Mouse (Mus musculus): ENCODE measurements at regions not wholly inside any gene's neighbourhood (a gene's known extent, or its start where the extent isn't known, plus 50 kb on each side); places are given as distances from the start of the nearest gene placed in this dataset.

DNA sequence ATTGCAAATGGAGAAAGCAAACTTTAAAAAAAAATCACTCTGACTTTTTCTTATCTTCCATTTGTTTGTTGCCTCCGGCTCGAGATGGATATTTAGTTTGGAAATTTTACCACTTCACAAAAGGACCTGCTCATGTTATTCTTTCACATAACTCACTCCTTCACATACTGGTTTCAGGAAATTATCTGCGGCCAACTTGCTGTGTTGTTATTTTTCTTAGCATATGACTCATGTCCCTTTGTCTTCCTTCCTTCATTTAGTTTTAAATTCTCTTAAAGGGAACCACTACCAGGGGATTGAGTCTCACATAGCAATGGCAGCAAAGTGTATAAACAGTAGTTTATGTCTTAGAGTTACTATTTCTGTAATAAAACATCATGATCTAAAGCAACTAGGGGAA lies 217.8 kb downstream of the Ahr start:
- DNase-seq (ENCODE audit: low spot score in 2 of 2), result no peak

DNA sequence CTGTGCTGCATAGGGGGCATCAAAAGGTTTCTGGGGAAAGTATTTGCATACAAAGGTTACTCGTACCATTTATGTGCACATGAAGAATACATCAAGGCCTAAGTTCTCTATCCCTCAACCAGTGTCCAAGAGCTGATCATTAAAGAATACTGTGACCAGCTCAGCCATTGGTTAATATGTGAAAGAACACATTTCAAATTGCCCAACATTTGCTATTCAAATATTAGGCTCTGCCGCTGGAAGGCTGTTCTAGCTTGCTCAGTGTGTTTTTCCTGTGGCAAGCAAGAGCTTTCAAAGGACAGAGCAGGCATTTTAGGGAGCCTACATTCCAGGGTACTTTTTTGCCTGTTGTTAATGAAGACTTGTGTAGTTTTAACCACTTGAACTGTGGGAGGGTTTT lies 220.8 kb downstream of the Ahr start:
- no peak for DNase-seq (ENCODE audit: low spot score in 2 of 2)

DNA sequence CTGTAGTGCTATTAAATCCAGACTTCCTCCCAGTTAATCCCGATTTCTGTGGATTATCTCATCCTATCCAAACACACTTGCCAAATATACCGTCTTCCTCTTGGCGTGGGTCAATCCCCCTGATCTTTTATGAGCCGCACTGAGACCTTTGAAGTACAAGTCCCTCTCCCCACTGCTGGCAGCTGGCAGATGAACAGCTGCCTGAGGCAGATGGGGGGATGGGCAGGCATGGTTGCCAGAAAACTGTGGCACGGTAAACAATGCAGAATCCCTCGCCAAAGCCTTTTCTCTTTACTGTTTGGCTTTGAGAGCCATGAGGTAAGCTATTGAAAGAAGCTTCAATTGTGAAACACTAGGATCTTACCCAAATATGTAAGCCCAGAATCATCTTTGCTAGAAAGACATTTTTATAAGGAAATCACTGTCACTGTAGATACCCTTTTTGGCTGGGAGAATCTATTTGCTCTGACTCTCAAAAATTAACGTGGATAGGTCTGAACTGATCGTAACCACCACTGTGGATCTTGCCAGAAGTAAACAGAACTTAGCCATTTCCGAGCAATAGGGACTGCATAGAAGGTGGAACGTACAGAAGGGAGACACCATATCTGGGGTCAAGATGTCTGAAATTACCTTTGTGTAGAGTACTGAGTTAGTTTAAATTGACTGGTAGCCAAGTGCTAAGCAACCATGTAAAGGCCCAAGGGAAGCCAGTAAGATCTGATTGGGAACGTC lies 221.5 kb downstream of the Ahr start:
- no peak for DNase-seq (ENCODE audit: low spot score in 2 of 2)

DNA sequence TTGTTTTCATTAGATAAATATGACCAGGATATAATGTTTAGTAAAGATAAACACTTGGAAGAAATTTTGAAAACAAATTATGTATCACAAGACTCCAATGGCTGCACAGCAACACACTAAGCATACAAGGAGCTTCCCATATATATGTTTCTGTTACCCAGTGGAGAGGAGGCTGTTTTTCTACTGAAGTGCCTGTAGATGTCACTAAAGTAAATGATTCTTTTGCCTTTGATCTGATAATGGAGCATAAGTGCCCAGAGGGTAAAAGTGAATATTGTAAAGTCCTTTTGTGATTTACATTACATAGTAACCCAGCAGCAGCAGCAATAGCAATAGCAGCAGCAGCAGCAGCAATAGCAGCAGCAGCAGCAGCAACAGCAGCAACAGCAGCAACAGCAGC lies 226.3 kb downstream of the Ahr start:
- DNase-seq (ENCODE audit: low spot score in 2 of 2), result no peak

DNA sequence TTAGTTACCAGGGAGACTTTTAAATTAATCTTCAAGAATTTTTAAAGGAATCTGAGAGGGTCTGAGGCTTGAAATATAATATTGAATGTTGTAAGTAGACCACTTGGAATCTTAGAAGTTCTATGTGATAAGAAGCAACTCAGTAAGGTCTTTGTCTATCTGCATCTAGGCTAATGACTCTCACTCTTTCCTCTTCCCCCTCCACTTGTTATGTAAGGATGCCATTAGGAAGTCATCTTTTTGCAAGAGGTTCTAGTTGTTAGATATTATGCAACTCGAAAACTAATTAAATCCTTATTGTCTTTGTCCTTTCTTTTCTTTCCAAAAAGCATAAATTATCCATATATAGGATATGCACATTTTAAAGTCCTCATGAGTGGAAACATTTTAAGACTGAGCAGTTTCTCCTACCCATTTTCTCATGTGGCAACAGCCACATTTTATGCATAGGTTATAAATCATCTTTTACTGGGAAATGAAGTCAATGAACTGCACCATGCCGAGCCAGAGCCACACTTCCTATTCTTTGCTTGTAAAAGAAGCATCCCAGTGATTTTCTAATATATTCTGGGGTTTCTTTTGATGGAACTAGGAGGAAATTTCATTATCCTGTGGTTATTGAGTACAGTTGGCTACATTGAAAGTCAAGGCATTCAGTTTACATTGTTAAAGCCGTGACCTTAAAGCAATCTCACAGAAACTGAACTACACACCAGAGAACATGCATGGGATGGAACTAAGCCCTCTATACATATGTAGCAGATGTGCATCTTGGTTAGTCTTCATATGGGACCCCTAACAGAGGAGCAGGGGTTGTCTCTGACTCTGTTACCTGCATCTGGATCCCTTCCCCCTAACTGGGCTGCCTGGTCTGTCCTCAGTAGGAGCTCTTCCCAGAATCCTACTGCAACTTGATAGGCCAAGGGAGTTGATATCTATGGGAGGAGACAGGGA lies 230.8 kb downstream of the Ahr start:
- DNase-seq (ENCODE audit: low spot score in 2 of 2), result no peak

DNA sequence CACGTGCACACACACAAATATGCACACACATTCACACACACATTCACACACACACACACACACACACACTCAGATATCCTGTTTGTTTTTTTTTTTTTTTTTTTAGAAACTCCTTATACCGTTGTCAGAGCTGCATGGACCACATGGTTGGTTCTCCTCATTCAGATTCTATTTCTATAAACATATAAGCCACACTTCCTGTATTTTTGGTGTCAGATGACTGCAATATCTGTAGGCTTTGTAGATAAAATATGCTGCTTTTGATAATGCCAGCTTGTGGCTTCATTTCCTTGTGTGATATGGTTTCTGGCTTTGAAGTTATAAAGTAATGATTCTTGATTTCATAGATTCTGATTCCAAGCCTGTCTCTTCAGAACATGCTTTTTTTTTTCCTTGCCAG lies 231.7 kb downstream of the Ahr start:
- DNase-seq (ENCODE audit: low spot score in 2 of 2), result no peak

DNA sequence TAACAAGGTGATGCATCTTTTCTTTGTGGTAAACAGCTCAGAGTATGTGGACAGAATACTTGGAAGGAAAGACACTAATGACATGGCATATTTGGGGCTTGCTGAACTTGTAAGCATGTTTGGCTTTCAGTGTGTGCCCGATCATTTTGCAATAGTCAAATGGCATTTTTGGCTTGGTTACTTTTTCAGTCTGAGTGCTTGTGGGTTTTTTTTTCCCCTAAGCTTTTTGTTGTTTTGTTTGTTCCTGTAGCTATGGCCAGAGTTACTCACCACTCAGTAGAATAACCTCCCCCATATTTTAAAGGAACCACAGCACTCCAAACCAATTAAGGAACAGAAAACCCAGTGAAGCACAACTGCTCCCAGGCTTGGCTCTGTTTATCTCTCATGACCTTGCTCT lies 240.2 kb downstream of the Ahr start:
- no peak for DNase-seq (ENCODE audit: low spot score in 2 of 2)

DNA sequence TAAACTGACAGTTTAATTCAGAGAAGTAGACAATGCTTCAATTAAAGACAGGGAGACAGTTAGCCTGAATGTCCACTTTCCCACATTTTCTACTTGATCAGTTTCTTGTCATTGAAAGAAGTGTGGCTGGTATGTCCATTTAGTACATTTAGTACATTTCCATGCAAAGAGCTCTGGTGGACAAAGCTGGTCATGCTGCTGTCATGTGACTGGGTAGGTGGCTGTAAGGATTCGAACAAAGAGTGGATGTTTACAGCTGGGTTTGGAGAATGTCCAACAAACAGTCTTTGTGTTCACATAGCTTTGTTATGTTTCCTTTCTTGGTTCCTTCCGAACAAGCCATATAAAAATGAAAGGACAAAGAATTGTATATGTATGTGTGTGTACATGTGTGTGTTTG lies 241.3 kb downstream of the Ahr start:
- DNase-seq (ENCODE audit: low spot score in 2 of 2), result no peak

DNA sequence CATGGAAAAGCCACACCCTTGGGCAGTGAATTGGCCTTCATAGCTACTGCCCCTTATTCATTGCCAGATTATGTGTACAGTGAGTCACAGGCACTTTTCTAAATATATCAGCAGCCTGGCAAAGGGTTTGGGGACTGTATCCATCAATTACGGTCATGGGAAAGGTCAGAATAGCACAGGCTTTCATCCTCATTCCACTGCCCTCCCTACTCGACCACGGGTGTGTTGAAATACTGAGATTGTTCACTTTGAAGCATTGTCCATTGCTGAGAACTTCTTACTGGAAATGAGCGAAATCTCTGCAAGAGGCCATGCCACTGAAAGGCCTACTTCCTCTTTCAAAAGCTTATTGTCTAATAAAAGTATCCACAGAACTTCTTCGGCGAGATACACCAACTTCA lies 242.9 kb downstream of the Ahr start:
- DNase-seq (ENCODE audit: low spot score in 2 of 2), result no peak

DNA sequence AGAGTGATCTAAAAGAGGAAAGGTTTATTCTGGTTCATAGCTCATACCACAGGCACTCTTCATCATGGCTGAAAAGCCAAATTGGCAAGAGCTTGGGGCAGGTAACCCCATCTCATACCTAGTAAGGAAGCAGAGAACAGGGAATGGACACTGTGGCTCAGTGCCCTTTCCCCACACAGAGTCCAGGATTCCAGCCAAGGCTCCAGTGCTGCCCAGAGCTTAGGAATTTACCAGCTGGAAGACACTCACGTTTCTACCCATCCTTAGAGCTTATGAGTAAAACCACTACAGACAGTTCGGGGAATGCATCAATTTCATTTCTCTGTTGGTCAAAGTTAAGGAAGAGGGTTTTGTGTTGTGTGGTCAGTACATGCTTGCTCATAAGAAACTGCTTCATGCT lies 241.0 kb downstream of the Snx13 start:
- DNase-seq (ENCODE audit: low spot score in 2 of 2), result no peak

DNA sequence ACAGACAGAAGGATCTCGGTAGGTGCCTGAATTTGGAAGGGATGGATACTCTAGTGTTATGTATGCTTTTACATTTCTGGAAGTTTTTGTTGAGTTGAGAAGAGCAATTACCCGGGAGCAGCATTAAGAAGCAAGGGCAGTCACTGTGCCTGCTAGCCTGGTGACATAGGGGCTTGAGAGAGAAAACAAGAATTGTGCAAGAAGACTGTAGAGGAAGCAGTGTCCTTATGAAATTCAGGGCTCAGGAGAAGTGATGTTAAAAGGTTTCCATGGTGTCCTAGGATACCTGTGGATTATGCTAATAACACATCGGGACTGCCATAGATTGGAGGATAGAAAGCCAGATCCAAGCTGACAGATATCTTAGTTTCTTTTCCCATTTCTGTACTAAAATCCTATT lies 240.6 kb downstream of the Snx13 start:
- no peak for DNase-seq (ENCODE audit: low spot score in 2 of 2)

DNA sequence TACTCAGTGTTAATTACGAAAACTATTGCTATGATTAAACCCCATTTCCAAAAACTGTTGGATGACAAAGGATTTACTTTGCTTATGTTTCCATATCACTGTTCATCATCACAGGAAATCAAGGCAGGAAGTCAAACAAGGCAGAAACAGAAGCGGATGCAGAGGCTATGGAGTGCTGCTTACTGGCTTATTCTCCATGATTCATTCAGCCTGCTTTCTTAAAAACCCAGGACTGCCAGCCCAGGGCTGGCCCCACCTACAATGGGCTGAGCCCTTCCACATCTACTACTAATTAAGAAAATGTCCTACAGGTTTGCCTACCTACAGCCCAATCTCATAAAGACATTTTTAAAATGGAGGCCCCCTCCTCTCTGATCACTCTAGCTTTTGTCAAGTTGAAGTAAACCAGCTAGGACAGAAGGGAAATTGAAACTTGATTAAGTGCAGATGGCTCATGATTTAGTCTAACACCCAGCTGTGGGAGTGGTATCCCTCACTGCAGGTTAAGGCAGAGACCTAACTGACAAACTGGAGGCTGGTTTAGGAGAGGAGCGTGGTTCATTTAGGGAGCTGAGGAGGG lies 240.1 kb downstream of the Snx13 start:
- no peak for DNase-seq (ENCODE audit: low spot score in 2 of 2)

DNA sequence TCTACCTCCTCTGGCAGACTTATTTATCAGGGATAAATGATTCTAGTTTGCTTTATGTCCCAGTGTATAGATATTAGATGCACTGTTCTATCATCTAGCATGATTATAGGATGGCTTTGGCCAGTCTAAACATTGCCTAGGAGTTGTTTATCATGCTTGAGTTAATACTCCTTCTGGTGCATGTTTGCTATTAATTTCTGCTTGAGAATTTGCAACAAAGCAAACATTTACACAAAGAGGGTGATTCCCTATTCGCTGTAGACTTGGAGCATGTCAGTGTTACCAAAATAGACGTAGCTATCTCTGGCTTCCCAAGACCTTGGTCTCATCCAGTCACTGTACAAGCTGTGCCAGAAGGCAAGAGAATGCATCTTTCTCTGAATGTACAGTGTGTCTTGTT lies 237.4 kb downstream of the Snx13 start:
- no peak for DNase-seq (ENCODE audit: low spot score in 2 of 2)

DNA sequence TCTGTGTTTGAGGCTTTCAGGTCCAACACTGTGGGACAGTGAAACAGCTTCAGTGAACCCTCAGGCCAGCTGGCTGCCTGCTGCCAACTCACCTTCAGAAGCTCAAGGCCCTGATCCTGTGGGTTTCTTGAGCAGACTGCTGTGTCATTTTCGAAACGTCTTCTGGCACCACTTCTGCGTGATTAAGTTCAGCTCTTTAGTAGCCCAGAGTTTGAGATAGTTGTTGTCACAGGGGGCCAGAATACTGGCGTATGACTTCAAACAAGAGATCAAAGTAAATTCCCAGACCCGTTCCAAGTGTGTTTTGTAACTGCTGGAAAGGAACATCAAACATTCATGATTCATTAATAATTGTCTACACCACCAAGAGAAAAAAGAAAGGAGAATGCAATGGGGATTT lies 236.9 kb downstream of the Snx13 start:
- DNase-seq (ENCODE audit: low spot score in 2 of 2), result no peak

DNA sequence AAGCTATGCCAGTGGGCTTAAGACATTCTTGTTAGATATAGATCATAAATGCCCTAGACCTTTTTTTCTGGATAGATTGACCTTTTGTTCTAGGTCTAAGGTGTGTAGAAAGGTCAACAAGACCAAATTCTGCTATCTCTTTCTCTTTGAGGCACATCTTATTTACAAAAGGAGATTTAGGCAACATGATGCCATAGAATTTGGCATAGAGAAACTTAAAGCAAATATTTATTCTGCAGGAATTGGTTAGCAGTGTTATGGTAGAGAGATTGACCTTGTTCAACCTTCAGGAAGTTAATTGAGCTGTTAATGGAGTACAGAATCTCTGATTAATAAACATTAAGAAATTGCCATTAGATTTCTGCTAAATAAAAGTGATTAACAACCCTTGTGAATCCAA lies 236.4 kb downstream of the Snx13 start:
- DNase-seq (ENCODE audit: low spot score in 2 of 2), result no peak

DNA sequence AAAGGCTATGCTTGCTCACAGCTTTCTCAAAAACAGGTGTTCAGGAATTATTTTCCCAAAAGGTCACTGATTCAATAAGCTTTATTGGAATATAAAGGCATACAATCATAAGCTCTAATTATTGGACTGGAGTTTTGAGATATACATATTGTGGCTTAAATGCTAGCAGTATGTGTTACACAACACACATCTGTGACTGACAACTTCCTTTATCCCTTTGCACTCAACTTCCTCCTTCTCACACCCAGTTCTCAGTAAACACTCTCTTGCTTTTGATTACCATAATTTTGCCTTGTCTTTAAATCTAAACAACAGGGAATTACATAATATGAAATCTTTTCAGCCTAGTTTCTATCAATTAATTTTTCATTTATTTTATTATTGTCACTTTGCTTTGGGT lies 222.5 kb downstream of the Snx13 start:
- DNase-seq (ENCODE audit: low spot score in 2 of 2), result no peak

DNA sequence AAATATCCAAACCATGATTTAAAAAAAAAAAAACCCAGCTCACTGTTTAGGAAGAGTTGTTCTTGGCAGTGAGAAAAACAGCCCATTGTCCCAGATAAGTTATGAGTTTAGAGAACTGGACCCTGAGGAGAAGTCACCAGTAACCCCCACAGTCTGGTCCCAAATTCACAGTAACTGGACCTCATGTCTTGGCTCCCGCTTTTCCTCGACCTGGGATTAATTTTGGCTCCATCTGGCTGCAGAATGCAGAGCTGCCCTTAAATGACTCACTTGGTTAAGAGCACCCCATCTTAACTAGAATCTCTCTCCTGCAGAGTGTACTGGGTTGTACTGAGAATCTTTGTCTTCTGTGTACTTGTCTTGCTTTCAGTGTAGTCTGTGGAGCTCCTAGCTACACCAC lies 221.0 kb downstream of the Snx13 start:
- DNase-seq (ENCODE audit: low spot score in 2 of 2), result no peak

DNA sequence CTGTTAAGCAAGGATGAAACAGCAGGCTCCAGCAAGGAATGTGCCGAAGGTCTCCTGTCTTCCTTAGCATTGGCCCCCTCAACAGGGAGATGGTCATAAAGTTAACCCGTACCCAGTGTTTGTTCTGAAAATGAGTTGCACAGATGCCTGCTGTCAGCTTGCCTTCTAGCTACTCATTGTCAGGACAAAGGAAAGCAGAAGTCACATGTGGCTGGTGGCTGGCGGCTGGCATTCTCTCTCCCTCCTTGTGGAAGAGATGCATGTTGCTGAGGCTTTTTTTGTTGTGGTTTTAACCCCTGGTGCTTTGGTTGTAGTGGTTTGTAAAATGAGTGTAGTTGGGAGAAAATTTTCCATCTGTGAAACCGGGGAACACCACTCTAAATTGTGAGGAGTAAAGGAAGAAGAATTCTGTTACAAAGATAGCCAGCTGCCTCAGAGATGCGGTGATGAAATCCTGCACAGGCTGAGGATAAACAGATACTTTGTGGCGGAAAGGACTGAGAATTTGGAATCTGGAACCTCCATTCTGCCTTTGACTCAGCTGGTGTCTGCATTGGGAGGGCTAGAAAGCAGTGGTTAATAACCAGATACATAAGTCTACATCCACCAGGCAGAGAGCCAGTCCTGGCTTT lies 220.2 kb downstream of the Snx13 start:
- DNase-seq (ENCODE audit: low spot score in 2 of 2), result no peak

DNA sequence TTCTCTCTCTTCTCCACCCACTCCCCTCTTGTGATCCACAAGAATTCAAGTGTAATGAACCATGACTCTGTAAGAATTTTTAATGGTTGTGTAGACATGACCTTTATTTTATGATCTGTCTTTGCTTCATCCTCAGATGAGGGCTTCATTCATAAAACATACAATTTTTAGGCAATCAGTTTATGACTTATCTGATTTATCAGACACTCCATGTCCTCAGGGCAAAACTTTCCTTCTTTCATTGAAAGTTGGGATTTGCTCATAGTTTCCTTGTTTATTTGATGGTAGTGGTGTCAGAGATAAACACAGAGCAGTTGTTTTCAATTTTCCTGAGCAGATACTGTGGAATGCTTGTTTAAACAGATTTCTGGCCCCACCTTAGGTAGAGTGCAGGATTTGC lies 212.8 kb downstream of the Snx13 start:
- no peak for DNase-seq (ENCODE audit: low spot score in 2 of 2)

DNA sequence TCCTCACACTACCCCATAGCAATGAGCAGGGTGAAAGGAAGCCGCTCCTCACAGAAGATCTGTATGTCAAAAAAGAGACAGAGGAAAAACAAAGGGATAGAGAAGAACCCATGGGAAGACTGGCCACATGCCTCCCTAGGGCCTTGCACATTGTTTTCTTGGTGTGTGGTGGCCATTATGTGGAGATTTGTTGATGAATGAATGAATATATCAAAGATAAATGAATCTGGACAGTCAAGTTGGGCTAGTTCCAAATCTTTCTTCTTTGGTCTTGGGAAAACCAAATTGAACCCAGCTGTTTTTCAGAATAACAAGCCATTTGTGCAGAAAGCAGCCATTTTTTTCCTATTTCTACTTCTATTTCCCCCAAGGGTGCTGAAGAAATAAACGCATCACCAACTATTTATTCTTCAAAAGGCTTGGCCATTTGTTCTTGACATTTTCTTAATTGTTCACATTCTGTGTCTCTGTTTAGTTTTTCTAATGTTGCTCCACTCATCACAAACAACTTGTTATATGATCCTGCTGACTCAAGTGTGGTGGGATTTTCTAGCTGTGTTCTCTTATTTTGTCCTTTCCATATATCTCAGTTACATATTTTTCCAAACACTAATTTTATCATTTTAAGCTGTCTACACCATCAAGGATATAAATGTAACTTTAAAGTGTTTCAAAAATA lies 208.9 kb downstream of the Snx13 start:
- no peak for DNase-seq (ENCODE audit: low spot score in 2 of 2)

DNA sequence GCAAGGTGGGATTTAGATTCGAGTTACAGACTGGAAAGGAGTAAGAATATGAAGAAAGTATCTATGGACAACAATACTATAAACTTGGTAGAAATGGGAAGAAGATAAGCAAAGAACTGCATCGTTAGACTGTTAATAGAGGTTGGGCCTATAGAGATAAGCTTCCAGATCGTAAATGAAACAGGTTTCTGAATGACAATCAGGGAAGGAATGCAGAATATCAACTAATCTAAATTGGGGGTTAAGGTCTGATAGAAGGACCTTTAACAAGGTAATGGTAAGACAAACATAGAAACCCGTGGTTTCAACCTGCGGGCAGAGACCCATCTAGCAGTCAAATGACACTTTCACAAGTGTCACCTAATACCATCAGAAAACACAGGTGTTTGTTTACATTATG lies 201.5 kb downstream of the Snx13 start:
- no peak for DNase-seq (ENCODE audit: low spot score in 2 of 2)

Data from natural killer cell, adult 2 months (primary cell).